Mouse (Mus musculus) retina, adult 2 months (tissue): ENCODE measurements around the gene Colgalt2.
"Not testable (repeated sequence)": the region's sequence is repeated elsewhere in the genome, so short reads cannot be mapped to it uniquely, and the experiment has no call there.

Experiments used
- DNase-seq: peaks from one replicate; pipeline ENCODE4 v3.0.0-alpha.2; 2012; ENCODE audit warnings: low read depth, low spot score

The Colgalt2 gene

DNA sequence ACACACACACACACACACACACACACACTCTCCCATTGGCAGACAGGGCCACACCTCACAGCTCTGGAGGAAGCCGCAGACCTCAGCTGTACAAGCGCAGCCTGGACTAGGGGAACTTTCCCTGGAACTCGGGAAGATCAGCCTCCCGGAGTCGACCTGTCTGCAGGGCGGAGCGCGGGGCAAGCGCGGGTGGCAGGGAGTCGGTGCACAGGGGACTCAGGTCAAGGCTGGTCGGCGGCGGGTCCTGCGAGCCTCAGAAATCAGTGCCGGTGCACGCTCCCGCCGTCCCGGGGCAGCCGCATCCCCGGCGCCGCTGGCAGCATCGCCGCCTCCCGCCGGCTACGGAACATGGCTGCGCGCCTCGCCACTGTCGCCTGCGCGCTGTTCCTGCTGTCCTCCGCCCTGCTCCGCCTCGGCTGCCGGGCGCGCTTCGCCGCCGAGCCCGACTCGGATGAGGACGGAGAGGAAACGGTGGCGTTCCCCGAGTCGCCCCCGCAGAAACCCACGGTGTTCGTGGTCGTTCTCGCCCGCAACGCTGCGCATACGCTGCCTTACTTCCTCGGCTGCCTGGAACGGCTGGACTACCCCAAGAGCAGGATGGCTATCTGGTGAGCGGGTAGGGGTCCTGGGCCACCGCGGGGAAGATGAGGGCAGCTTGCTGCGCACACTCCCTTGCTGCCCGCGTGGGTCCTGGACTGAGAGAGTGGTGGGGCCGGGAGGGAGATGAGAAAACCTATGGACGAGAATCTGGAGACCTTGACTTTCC is at the start of gene Colgalt2:
Colgalt2 (plus strand) TSS at position 41 of the 766 bp plus-strand sequence.
- no peak for DNase-seq

DNA sequence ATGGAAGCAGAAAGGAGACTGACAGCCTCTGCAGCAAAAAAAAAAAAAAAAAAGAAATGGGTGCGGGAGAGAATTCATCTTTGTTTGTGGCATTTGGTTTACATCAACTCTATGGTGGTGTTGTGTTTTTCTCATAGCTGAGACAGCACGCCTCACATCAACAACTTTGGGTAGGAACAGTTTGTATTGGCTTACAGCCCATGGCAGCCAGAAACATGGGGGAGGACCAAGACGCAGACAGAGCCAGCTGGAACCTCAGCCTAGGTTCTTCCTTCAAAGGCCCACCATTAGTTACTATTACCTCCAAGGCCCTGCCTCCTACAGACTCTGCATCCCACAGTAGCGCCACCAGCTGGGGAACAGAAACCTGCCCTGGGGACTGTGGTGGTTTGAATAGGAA is 42.9 kb upstream of the Colgalt2 start:
- no peak for DNase-seq

DNA sequence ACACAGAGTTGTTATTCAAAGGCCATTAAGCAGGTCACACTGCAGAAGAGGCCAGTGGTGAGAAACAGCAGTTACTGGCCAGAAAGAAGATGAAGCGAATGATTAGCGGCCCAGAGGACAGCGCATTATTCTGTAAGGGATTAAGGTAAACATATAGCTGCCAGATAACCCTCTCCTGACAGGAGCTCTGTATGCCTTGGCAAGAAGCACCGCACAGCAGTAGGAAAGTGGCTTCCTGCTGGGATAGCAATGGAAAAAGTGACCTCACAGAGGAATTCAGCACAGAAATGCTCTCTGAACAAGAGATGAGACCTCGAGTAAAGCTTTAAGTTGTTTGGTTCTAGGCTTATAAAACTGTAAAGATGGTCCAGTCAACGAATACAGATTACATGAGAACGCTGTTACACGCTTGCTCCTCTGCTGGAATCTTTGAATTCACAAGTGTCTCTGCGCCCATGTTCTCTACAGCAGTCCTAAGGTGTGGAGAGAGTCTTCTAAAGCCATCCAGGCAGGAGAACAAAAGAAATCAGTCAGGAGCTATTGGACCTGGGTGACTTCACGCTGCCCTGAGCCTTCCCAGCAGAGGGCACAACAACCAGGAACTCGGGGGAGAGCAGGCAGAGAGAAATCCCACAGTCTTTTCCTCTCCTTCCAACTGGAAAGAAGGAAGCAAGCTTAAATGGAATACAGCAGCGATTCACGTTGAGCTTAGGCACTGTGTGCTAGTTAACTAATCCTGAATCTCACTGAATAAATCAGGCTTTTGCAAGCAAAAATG is 31.1 kb upstream of the Colgalt2 start:
- DNase-seq, result no peak

DNA sequence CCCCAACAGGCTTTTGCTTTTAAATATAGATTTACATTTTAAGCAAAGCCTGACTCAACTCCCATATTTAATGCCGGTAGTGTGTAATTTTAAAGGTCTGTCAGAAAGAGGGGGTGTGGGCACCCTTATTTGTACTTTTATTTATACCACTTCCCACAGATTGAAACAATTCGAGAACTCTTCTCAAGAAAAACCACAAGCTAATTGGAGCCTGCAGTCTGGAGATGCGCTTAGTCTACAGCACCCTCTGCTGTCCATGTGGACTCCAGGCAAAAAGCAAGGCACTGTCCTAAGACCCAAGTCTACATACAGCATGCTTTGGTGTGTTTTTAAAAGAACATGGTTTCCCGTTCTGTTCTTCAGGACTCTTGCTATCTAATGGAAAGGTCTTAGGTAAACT is 30.5 kb upstream of the Colgalt2 start:
- peak; percentile 22 for DNase-seq

DNA sequence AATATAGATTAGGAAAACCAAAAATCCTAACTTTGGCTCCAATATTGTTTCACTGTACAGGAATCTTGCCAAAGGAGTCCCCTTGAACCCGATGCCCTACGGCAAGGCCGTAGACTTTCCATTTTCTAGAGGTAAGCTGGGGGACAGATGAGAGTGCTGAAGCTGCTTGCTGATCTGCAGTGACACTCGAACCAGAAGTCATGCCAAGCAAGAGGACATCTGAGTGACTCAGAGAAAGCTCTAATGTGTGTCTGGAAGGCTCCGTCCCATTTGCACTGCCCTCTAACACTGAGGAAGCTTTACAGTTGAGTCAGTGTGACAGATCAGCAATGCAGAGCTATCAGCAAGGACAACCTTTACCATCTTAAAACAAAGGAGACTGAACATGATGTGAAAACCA is 21.3 kb upstream of the Colgalt2 start:
- no peak for DNase-seq

DNA sequence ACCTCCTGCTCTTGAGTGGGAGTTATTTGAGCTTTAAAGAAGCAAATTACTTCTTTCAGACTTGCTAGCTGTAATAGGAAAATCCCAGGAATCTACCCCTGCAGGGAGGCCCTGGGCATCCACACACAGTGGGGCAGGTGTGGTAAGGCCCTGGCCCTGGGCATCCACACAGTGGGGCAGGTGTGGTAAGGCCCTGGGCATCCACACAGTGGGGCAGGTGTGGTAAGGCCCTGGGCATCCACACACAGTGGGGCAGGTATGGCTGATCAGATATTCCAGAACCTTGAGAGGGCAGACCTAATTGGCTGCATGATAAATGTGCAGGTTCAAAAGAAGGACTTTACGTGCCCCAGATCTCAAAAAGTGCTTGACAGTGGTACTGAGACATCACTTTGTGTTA is 15.0 kb upstream of the Colgalt2 start:
- no peak for DNase-seq

DNA sequence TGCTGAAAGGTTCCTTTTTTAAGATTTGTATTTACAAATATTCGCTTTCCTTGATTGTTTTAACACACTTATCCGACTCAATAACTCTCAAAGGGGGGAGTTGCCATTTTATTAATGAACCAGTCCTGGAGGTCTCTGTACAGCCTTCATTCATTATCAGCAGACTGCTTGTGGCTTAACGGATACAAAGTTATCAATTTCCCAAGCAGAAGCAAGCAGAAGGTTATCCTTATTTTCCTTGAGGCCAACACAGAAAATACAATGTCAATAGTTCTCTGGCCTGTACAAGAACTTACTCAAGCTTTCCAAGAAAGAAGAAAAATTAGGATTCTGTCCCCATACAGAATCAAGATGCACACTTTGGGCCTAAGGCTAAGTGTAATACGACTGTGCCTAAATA is 13.9 kb upstream of the Colgalt2 start:
- not testable (repeated sequence) for DNase-seq

DNA sequence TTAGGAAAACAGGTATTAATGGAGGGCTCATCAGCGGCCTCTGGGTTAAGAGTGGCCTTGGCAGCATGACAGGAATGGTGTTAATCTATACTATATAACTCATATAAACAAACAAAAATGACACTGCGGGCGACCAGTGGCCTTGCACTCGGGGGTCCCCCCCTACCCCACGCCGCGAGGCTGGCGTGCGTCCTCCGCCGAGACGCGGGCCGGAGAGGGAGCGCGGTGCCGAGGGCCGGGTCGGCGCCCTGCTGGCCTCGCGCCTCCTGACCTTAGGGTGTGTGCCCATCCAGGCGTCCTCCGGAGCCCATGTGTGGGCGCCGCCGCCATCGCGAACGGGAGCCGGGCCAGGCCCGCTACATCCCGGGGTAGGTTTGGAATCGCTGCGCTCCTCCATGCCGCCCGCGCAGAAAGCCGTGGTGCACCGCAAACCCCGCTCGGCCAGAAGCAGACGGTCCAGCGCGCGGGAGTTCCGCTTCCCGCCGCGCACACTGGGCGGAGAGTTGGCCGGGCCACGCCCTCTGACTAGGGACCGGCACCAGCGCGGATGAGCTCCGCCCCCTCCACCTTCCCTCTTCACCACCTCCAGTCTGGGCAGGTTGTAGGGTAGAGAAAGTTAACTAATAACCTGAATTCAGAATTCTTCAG is 13.3 kb upstream of the Colgalt2 start, which contains the start of gene Tsen15:
Tsen15 (minus strand) TSS at position 501 of the 648 bp plus-strand sequence.
- peak; percentile 69 for DNase-seq

DNA sequence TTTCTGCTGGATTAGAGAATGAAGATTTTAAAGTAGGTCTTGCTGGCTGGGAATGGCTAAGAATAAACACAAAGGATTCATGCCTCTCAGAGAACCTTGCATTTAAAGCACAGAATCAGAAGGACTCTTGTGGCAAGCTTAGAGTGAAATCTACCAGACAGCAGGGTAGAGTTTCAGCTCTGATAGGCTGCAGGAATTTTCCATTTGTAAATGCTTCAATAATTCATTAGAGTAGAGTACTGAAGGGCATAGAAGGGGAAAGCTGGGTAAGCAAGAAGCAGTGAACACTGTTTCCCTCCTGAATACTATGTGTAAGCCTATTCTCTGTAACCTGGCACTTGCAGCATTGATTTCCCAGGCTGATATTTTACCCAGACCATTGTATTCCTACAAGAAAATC is 10.4 kb upstream of the Colgalt2 start:
- DNase-seq, result no peak

DNA sequence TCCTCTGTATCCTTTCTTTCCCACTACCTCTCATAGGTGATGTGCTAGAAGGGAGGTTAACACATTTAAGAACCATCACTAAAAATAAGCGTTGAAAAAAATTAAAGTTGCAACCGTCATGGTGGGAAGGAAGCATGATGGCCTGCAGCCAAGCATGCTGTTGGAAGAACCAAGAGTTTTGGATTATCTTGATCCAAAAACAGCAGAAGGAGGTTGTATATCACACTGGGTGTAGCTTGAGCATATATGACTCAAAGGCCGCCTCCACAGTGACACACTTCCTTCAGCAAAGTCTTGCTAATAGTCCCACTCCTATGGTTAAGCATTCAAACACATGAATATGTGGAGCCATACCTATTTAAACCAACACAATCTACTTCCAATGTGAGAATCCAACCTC is 5.5 kb upstream of the Colgalt2 start:
- DNase-seq, result no peak

DNA sequence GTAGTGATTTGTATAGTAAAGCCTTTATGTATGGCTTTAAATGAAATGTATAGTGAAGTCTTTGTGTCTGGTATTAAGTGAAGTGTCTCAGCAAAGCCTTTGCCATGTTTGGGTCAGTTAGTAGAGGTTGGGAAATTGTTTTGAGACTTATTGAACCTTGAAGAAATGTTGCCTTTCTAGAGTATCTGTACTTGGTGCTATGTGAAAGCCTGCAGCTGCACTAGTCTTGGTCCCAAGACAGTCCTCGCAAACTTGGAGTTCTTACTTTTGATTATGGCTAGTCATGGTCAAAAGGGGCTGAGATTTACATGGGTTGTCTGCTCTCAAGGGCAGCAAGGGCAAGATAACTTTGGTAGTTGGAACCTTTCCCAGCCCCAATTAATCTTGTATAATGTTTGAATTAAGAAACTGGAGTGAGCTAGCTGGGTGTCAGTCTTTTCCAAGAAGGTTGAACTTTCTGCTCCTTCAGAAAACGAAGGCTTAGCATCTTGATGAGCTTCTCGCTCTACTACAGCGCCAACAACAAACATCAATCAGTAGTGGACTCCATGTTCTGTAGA is 4.6 kb upstream of the Colgalt2 start:
- no peak for DNase-seq

DNA sequence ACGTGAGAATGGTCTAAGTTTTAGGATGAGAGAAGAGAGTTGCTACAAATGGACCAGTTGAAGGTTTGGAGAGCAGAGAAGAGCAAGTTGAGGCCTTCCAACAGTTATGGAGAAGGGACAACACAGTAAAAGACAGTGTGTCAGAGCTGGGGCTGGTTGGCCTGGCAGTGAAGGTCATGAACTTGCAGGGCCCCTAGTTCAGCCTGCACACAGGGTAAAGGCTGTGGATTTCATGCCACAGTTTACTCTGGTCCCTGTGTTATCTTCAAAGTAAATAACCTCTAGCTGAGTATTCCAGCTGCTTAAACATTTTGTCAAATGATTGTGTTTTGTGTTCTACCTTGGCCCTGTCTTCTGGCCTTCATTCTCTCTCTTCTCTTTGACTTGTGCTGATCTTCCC is 922 bp upstream of the Colgalt2 start:
- no peak for DNase-seq

DNA sequence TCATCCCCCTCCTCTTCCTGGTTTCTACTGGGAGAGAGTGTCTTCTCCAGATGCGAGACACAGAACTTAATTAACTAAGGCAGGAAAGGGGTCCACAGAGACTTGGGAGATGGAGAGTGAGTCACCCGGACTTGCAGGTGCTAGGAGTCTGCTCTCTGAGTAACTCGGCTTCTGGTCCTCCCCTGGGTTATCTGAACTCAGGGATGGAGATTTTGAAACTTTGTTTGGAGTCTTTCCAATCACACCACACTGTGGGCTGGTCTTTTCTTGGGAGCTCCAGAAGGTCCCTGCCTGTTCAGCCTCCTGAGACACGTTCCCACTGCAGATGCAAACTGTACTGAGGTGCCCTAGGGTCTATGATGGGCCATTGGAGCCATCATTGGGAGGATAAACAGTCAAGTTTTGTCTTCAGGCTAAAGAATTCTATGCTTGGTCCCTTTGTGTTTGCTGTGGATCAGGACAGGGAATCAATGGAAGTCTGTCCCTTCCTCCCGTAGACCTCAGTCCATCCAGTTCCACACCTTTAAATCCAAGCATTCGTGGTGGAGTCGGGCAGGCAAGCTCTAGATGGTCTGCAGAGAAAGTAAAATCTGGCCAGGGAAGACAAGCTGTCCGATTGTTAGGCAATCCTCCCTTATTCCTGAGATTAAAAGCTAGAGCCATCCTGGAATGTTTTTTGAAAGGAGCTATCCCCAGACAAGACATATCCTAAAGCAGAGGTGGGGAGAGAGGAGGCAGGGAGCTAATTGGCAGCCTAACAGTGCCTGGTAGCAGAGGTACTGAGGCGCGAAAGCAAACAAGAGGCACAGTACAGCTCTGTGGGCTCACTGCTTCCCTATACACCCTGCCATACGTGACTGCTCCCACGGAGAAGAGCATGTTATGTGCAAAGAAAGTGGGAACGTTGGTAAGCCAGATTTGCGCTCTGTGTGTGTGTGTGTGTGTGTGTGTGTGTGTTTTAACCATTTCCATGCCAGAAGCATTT is 1.2 kb downstream of the Colgalt2 start:
- no peak for DNase-seq

DNA sequence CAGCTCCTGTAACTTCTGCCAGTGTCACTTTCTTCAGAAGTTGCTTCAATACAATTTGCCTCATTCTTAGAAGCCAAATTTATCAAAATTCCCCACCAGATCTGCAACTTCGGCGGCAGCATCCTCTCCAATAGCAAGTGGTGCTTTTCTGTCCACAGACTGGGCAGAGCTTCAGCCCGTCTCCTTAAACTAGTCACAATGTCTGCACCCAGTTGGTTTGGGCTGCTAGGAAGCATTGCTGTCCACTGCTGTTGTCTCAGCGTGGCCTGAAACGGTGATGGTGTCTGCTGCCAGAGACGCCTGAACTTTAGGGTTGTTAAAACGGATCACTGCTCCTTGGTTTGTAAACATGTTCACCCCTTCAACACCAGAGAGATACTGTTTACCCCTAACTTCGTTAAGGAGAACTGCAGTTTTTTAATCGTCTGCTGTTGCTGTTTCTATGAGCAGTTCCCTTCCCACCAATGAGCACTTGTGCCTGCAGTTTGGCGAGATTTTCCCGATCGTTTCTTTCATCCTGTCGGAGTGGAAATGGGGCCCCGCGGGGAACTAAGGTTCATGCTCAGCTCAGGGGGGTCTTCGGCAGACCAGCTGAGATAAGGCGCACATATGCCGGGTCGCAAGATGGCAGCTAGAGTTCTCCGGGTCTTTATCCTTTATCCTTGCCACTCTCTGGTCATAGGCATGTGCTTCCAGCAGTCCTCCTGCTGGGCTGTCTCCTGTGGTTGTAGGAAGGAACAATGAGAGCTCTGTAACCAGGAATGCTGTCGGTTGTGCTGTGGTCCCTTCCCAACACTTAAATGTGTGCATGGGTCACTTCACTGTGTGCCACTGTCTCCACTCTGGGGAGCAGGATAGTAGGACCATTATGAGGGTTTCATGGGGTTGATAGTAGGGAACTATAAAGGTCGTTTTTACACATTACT is 7.7 kb downstream of the Colgalt2 start:
- no peak for DNase-seq

DNA sequence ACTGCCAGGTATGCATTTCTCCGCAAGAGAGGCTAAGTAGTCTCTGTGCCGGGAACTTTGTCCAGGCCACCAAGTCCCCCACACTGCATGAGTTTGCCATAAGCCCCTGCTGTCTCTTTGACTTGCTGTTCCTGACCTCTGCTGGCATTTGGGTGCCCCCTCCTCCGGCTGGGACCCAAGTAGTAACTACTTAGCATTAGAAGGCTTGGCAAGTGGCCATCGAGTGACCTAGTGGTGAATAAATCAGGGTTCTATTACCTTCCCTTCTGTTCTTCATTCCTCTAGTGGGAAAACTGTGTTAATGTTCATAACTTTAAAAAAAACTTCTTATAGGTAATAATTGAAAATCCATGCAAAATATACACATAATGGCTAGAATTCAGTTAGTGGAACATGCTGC is 9.7 kb downstream of the Colgalt2 start:
- no peak for DNase-seq

DNA sequence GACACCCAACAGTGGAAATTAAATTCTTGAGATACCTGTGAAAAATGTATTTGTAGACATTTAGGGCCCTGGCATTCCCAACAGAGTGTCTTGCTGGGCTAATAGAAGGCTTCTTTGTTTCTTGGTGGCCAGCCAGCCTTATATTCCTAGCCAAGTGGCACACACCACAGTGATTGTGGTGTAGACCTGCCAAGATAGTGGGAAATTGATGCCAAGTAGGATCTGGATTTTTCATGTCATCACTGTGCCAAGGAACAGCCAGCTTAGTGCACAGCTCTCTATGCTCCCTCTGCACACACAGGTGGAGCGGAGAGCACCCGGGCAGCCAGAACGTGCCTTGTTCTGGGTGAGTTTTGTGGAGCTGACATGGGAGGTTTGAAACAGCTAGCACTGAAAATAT is 11.0 kb downstream of the Colgalt2 start:
- no peak for DNase-seq

DNA sequence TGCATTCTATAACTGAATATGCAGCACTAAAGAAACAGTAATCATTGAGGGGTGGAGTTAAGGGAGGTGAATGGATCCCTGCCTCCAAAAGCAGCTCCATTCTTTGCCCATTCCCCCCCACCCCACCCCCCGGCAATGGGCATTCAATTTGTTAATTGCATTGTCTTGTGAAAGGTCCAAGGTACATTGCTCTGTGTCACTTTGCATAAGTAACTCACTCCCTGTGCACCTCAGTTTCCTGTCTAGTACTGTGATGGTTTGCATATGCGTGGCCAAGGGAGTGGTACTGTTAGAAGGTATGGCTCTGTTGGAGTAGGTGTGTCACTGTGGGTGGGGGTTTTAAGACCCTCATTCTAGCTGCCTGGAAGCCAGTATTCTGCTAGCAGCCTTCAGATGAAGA is 13.5 kb downstream of the Colgalt2 start:
- no peak for DNase-seq

DNA sequence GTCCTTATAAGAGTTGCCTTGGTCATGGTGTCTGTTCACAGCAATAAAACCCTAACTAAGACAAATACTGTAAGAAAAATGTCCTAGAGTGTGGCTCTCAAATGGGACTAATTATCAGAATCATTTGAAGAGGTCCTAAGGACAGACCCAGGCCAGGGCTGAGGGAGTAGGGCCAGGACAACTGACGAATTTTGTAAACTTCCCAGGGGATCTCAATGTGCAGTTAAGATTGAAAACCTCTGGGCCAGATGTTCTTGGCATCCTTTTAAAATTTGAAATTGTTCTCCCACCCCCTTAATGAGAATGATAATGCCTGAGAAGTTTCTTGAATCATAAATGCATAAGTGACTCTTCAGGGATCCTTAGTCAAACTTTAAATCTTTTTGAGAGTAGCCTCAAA is 14.3 kb downstream of the Colgalt2 start:
- no peak for DNase-seq

DNA sequence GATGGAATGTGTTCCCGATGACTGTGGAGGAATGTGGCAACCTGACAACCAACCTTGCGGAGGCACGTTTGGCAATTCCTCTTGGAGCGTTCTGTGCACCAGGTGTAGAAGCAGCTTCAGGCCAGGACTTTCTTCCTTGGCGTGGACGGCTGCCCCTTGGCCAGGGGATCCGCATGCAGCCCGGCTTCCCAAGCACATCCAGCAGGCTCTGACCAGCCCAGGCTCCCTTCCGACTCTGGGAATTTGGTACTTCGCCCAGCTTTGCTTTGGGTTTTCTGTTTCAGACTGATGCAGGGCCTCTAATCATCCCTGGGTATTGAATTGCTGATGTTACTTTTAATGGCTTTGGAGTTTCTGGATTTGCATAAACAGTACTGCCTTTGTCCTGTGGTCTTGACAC is 14.8 kb downstream of the Colgalt2 start:
- DNase-seq, result no peak
